Mouse (Mus musculus) C2C12 (cell line): ENCODE measurements around the gene Phf5a.

Source experiments
- CTCF ChIP-seq: IDR thresholded peaks from one replicate; pipeline ENCODE4 v1.5.1; 2011; ENCODE audit not compliant: control insufficient read depth, insufficient read depth, insufficient read length
- FOSL1 ChIP-seq: IDR thresholded peaks from one replicate; pipeline ENCODE4 v1.8.0; 2011; ENCODE audit warnings: mild to moderate bottlenecking, low read length; ENCODE audit not compliant: poor library complexity, insufficient read depth, severe bottlenecking
- MYOD1 ChIP-seq: IDR thresholded peaks from one replicate; pipeline ENCODE4 v1.6.1; 2011; ENCODE audit warnings: low read depth; ENCODE audit not compliant: control insufficient read depth, insufficient read length
- MYOG ChIP-seq: IDR thresholded peaks from one replicate; pipeline ENCODE4 v1.6.1; 2011; ENCODE audit not compliant: control insufficient read depth, insufficient read length; ENCODE audit errors: extremely low read depth
- USF1 ChIP-seq: IDR thresholded peaks from one replicate; pipeline ENCODE4 v1.6.1; 2011; ENCODE audit warnings: low read depth, mild to moderate bottlenecking, control low read depth, moderate library complexity

DNA sequence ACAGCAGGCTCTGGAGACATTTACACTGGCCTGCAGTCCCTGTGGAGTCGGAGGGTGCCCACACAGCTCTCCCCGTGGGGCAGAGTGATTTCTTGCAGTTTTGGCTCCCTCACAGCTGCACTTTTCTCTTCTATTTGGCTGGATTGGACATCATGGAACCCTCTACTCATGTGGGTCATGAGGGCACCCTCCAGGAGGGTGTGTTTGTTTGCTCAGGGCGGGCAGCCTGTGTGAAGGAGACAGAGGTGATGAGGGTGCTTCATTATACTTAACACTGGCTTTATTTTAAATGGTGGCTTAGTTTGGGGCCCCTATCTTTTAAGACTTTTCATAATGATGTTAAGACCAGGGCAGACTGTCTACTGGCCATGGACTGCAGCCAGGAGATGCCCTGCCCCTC lies 46.9 kb downstream of the Phf5a start:
- no peak for TF ChIP-seq CTCF
- no peak for TF ChIP-seq USF1
- no peak for TF ChIP-seq FOSL1
- no peak for TF ChIP-seq MYOD1
- TF ChIP-seq MYOG = no peak
